Mouse (Mus musculus) MEL-GATA-1-ER (cell line): ENCODE results near the gene Hace1.

Source experiments
- DNase-seq: peaks from one replicate; pipeline ENCODE4 v3.0.0-alpha.2; 2012; ENCODE audit warnings: low read depth; ENCODE audit errors: extremely low read depth

Hace1 gene

GRCm38 (mm10) chr10:45698930-45699329, 121.3 kb downstream of the Hace1 start:
- DNase-seq: no peak

DNA sequence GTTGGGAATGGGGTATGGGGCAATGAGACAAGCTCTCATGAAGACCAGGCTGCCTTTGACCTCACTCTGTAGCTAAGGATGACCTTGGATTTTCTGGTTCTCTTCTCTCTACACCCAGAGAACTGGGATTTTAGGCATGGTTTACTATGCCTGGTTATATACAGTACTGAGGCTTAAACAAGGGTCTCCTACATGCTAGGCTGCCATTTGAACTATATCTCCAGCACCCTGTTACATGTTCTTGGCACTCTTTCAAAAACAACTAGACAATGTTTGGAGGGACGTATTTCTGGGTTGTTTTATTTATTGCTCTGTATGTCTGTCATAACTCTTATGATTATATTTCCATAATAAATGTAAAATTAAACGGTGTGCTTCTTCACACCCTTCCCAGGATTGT, 129.2 kb downstream of the Hace1 start:
- DNase-seq: no peak

- DNase-seq: peak; percentile 17
These were observed 133.2 kb downstream of the Hace1 start for GRCm38 (mm10) chr10:45710848-45711247.

DNA sequence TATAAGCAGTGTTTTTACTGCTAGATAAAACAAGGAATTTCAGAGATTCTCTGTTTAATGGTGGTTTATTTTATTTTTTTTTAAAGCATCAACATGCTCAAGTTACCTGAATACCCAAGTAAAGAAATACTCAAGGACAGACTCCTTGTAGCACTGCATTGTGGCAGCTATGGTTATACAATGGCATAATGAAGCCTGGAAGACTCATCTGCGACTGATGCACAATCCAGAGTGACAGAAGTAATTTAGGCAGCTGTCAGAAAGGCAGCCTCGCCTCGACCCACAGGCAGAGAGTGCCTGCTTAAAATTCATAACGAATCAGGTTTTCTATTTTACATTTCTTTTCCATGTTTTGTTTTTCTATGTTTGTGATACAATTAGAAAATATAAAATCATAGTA, 133.7 kb downstream of the Hace1 start:
- no peak for DNase-seq
